Mouse (Mus musculus) right cerebral cortex, postnatal 10 days (tissue): ENCODE data around the gene Gm45713.
"Not testable (repeated sequence)": the region's sequence is repeated elsewhere in the genome, so short reads cannot be mapped to it uniquely, and the experiment has no call there.

Source experiments
- DNase-seq, 2 experiments: peaks; one replicate each; pipeline ENCODE4 v3.0.0; 2021; ENCODE audit warnings: low spot score in 2 of 2

Gene Gm45713

DNA sequence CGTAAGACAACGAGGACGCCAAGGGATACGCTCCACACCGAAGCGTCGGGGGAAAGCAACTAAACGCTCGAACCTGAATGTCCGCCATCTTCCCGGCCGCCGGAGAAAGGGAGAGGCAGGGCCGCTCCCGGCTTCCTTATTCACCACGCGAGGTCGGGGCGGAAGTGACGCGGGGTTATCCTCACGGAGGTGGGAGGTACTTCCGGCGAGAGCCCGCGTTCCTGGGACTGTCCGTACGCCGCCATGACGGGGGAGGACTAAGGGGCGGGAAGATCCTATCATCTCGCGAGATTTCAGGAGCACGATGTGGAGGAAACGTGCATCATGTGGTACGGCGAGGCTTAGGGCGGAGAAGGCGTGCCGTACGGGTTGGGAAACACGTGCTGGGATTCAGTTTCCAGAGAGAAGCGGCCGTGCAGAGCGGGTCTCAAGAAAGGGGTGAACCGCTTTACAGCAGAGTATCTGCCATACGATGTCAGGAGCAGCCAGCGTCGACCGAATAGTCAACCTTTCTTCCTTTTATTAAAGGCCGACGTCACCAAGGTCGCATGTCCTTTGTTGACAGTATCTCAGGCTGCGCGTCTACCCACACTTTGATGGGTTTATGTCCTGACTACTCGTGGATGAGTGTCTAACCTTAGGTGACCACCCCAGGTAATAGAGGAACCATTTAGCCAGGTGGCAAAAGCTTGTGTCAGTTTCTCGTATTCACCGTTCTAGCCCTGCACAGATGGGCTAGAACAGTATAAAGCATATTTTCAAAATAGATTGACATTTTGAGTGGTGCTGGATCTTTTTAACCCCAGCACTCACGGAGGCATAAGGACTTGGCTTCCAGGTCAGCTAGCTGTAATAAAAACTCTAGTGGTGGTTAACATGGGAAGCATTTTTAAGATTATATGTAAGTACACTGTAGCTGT lies 11.5 kb downstream of the Gm45713 start, which contains the start of gene Rps11:
TSS of gene Rps11 (minus strand) at position 216 of the 920 bp plus-strand sequence.
- peak; percentile 99 to 100 for DNase-seq

DNA sequence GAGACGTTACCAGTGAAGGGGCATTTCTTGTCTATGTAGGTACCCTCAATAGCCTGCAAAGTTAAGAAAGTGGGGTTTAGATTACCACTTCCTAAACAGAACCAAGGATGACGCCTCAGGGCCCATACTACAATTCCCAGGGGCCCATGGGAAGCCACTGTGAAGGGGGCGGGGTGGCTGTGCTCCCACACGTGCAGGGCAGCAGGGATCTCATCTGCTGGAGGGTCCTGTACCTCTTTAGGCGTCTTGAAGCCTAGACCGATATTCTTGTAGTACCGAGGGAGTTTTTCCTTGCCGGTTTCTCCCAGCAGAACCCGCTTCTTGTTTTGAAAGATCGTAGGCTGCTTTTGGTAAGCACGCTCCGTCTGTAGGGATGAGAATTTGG lies 12.9 kb downstream of the Gm45713 start:
- peak in 1 of 2 experiments; percentile 46 for DNase-seq

DNA sequence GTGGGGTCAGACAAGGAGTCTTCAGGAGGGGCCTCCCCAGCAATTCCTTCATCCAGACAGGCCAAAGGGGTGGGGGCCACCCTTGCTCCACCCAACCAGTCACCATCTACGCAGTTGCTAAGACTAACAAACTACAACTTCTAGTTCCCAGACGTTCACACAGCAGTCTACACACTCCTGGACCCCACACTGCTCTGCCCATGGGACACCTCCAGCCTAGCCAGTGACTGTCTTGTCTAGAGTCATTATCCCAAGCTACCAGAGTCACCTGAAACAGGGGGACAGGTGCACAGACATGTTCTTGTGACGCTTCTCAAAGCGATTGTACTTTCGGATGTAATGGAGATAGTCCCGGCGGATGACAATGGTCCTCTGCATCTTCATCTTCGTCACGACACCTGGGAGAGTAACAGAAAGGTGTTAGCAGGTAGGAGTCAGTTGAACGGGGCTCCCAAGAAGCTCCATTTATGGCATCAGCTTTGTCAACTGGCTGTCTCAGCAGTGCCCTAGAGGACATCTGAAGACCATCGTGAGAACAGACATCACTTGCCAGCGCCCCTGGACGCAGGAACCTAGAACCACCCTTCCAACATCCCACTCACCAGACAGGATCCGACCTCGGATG lies 13.4 kb downstream of the Gm45713 start:
- peak in 1 of 2 experiments; percentile 42 for DNase-seq

GRCm38 (mm10) chr7:45121966-45122365 lies 14.1 kb downstream of the Gm45713 start:
- DNase-seq = peak in 1 of 2 experiments; percentile 34

- DNase-seq = peak; percentile 38 to 53
These were observed 14.6 kb downstream of the Gm45713 start for GRCm38 (mm10) chr7:45121404-45121803.

DNA sequence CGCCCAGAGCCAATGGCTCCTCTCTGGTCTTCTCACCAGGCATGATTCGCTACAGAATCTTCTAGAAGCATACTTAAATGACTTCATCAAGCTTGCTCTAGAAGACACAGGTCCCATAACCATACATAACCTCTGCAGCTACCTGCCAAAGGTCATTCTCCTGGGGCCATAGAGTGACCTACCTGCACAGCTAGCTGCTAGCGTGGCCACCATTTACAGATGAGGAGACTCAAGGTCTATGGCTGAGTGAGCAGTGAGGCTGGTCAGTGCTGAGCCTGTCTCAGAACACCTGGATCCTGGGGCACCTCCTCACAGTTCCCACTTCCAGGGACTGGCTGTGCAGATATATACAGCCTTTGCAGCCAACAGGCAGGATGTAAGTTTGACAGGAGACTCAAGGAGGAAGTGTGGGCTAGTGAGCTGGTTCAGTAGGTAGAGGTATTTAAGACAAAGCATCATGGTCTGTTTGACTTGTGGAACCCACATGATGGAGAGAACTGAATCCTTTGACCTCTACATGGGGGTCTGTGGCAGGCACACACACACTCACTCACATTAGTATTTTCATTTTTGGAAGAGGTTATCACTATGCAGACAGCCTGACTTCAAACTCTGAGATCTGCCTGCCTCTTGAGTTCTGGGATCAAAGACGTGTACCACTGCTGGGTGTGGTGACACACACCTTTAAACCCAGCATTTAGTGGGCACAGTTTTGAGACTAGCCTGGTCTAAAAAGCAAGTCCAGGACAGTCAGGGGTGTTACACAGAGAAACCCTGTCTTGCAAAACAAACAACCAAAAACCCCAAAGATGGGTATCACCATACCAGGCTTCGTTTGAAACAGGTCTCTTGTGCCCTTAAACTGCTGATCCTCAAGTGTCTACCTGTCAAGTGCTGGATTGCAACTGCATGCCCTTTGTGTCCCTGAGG lies 16.0 kb downstream of the Gm45713 start:
- peak in 1 of 2 experiments; percentile 32 for DNase-seq

- no peak for DNase-seq
These were observed 17.7 kb downstream of the Gm45713 start for GRCm38 (mm10) chr7:45118336-45118735.

DNA sequence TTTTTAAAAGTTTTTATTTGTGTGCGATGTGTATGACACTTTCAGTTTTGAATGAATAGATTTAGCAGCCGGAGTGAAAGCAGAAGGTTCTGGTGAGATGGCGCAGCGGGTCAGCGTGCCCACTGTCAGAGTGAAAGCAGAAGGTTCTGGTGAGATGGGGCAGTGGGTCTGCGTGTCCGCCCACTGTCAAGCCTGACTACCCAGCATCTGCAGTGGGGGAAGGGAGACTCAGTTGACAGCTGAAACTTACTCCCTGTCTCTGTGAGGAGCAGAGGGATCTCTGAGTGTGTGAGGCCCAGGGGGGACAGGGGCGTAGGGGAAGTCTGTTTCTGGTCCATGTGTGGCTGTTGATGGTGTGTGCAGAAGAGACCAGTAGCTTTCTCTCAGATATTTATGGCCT lies 18.5 kb downstream of the Gm45713 start:
- DNase-seq = peak in 1 of 2 experiments; percentile 35

GRCm38 (mm10) chr7:45113476-45113875 lies 22.6 kb downstream of the Gm45713 start:
- DNase-seq = no peak

DNA sequence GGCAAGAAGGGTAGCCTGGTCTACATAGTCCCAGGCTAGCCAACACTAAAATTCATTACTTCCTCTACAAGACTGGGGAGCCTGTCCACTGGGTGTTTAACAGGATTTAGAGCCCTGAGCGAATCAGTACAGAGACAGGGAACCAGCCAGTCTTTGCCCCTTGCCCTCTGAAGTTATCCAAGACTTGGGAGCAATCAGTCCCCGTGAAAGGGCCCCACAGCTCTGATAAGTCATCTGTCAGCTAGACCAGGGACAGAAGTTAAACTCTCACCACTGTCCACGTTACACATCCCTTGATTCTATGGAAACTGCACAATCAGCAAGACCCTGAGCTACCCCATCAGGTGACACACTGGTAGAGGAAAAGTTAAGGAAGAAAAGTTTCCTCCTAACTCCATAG lies 23.5 kb downstream of the Gm45713 start:
- DNase-seq = no peak

DNA sequence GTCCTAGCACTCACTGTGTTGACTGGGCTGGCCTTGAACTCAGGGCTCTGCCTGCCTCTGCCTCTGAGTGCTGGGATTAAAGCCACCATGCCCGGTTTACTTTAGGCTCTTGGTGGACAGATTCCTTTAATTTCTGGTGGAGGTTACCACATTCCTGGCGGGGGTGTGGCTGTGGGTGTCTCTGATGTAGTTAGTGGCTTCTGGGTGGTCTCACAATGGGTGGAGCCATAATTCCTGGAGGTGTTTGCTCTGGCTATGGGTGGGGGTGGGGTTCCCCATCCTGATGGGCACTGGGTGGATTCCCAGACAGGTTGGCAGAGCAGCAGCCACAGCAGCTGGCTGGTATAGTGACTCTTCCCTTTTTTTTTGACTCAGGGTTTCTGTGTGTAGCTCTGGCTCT lies 24.1 kb downstream of the Gm45713 start:
- DNase-seq = no peak

DNA sequence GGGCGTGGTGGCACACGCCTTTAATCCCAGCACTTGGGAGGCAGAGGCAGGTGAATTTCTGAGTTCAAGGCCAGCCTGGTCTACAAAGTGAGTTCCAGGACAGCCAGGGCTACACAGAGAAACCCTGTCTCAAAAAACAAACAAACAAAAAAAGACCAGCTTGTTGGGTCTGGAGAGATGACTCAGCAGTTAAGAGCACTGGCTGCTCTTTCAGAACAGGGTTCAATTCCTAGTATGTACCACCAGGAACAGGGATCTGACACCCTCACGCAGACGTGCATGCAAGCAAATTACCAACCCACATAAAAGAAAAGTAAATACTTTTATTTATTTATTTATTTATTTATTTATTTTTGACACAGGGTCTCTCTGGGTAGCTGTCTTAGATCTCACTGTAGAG lies 25.9 kb downstream of the Gm45713 start:
- DNase-seq = not testable (repeated sequence)

GRCm38 (mm10) chr7:45107052-45107645 lies 28.9 kb downstream of the Gm45713 start:
- no peak for DNase-seq

DNA sequence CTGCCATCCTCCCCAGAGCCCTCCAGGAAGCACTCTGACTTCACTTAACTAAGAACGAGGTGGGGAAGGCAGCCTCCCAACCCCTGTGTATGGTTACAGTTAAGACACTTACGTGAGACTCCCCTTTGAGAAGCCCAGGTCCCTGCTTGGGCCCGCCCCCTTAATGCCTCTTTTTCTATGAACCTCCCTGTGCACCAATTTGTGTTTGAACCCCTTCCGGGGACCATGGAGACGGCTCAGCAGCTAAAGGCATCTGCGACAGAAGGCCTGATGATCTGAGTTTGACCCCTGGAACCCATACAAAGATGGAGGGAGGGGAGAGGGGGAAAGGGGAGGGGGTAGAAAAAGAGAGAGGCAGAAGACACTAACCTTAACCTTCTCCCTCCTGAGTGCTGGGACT lies 29.6 kb downstream of the Gm45713 start:
- DNase-seq = no peak

DNA sequence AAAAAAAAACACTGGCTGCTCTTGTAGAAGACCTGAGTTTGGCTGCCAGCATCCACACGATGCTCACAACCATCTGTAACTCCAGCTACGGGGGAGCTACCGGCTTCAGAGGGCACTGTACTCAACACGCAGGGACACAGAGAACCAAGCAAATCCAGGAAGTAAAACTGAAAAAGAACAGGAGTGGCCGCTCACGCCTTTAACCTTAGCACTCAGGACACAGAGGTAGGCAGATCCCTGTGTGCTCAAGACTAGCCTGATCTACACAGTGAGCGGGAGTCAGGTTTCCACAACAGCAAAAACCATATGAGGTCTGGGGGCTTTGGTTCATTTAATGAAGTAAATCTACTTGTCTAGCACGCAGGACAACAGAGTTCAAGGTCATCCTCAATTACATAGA lies 30.5 kb downstream of the Gm45713 start:
- DNase-seq = no peak

GRCm38 (mm10) chr7:45104941-45105340 lies 31.1 kb downstream of the Gm45713 start:
- no peak for DNase-seq

DNA sequence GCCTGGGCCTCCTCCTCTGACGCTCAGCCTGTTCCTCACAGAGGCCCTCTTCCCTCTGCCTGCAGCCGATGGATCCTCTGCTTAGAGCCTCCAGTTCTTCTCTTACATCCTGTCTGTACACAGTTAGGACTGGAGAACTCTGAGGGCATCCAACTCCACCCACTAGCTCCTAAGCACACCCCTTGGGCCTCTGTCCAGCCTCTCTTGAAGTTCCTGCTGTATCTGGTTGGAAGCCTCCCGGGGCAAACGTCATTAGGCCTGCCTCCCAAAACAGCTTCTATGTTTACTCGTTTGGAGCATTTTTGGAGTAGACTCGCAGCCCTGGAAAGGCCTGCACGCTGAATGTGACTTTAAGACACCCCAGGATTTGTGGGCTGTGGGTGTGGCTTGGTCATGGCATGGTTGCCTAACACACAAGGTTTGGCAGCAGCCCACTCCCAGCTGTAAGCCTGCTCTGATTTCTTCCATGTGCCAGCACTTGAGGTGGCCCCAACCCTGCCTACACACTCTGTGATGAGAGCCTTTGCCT lies 32.3 kb downstream of the Gm45713 start, which contains the start of gene Fcgrt:
TSS of gene Fcgrt (minus strand) at position 200 of the 529 bp plus-strand sequence.
- DNase-seq = peak; percentile 74 to 80

DNA sequence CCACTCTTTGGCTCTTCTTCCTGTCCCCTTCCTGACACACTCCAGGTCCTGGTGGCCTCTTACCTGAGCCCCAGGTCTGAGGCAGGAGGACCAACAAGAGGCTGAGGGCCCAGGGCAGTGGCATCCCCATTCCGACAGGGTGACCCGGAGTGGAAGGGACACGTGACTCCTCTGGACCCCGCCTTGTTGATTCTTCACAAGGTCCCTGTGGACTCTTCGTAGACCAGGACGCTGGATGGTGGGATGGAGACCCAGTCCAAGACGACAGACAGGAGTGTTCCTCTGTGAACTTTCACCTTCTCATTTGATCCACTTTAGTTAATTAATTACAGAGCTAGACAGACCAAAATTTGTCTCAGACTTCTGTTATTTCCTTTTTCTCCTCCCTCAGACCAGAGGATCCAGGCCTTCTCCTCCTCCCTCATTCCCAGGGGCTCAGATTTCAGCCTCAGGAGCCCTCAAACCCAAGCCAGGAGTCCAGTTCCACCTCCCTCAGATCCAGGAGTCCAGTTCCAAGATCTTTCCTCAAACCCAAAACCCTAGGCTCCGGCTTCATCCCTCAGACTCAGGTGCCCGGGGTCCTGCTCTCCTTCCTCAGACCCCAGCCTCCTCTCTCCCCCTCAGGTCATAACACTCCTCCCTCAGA lies 33.0 kb downstream of the Gm45713 start:
- DNase-seq = no peak

DNA sequence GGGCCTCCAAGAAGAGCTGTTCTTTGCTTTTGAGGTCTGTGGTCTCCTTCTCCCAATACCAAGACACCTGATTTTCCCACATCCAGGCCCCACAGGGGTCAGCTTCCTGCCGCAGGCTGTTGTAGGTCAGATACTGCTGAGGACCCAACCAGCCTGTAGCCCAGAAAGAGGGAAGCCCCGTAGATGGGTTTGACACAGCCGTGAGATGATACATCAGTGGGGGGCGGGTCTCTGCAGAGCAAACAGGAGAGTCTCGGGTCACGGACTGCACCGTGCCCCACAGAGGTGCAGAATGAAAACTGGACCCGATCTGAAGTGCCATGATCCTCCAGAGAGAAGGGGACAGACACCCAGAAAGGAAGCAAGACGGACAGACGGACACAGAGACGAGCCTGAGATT lies 33.6 kb downstream of the Gm45713 start:
- DNase-seq = no peak

GRCm38 (mm10) chr7:45100046-45100445 lies 36.0 kb downstream of the Gm45713 start:
- no peak for DNase-seq
